Mouse (Mus musculus) urinary bladder, postnatal 4 days (tissue): ENCODE measurements around the gene Tmem63a.

Source experiments
- DNase-seq, 2 experiments: peaks; one replicate each; pipeline ENCODE4 v3.0.0; 2021 to 2022; ENCODE audit warnings: low spot score in 2 of 2

The Tmem63a gene

GRCm38 (mm10) chr1:181009754-181010153, 67.6 kb downstream of the Tmem63a start:
- DNase-seq, result no peak

- DNase-seq, result no peak
These were observed 68.2 kb downstream of the Tmem63a start for GRCm38 (mm10) chr1:181010171-181010932.

- DNase-seq, result no peak
These were observed 69.5 kb downstream of the Tmem63a start for GRCm38 (mm10) chr1:181011601-181012000.

DNA sequence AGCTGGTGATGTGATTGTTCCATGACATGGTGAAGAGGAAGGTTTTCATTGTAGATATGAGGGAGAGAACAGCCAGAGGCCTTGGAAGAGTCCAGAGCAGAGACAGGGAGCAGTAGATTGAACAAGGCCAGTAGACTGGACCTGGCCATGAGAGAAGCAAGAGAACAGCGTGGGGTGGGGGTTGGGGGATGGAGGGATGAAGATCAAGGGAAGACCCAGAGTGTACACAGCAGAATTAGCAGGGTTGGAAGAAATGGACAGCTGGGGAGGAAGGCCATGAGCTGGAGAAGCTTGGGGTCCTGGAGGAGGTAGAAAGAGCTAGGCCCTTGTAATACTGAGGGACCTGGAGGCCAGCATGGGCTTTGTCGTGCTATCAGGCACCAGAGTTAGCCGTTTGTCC, 70.3 kb downstream of the Tmem63a start:
- DNase-seq, result no peak

DNA sequence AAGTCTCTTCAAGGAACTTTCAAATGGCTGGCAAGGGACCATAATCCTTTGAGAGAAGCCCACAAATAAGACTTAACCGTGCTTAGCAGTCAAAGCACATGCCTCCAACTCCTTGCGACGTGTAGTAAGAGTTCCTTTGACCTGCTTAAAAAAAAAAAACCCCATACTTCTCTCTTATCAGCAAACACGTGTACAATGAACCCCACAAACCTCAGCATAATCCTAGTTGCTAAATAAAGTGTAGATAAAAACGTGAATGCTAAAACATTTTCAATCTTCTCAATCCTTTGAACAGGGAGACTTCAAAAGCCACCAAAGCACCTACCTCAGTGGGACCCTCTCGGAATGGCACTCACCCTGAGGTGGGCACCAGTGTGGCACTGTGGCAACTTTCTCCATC, 71.3 kb downstream of the Tmem63a start:
- no peak for DNase-seq

DNA sequence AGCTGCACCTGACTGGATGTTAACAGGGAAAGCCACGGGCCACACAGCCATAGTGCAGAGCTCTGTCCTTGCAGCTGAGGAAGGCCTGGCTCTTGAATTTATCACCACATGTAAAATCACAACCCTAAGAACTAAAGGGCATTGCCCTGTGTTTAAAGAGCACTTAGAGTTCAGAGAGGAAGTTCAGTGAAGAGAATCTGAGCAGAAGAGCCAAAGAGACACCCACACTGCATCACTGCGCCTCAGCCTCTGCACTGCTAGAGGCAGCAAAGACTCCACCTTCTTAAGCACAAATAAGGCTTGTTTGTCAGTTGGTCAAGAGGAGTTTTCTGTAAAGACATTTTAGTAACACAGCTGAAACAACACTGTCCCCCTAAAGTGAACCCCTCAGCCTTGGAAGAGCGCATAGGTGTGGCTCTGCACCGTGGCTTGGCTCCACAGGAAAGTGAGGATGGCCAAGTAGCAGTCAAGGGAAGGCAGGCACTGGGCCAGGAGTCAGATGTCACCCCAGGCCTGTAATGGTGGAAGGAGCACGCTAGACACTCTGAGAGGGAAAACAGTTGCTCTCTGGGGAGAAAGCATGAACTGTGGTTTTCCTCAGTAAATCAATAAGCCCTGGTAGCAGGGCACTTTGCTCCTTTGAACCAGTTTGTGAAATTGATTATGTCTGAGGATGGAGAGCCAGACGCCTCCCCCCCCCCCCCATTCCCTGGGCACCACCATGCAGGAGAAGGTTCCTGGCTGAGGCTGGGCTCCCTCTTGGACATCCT, 72.8 kb downstream of the Tmem63a start:
- peak in 1 of 2 experiments; percentile 45 for DNase-seq

- peak in 1 of 2 experiments; percentile 57 for DNase-seq
These were observed 73.4 kb downstream of the Tmem63a start for GRCm38 (mm10) chr1:181015558-181015957.

GRCm38 (mm10) chr1:181016045-181016444, 73.9 kb downstream of the Tmem63a start:
- DNase-seq, result no peak

GRCm38 (mm10) chr1:181016532-181017131, 74.5 kb downstream of the Tmem63a start:
- DNase-seq, result peak; percentile 56 to 72

- DNase-seq, result peak; percentile 72 to 81
These were observed 75.1 kb downstream of the Tmem63a start for GRCm38 (mm10) chr1:181017212-181017711.

DNA sequence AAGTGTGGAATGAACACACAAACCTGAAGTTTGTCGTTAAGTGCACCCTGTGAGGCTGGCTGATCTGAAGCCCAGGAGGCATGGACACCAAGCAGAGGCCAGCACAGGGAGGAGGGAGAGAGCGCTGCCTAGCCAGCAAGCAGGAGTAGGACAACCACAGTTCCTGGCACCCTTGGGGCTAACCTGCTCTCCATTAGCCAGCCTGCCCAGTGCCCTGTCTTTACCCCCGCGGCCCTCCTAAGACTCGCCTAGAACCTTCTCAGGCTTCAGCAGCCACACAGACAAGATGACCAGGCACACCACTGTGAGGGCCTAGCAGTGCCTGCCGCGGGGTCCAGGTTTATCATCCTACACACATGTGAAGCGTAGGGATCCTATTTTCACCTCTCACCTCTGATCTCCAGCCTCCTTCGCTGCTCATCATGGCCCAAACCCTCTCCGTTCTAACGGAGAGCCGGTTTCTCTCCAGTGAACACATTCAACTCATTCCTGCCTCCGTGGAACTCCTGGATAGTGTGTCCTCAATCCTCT, 75.8 kb downstream of the Tmem63a start:
- DNase-seq, result no peak

- no peak for DNase-seq
These were observed 78.8 kb downstream of the Tmem63a start, which contains the start of gene Ephx1 for GRCm38 (mm10) chr1:181020756-181021487. Gene Ephx1 (minus strand): TSS chr1:181020904.

DNA sequence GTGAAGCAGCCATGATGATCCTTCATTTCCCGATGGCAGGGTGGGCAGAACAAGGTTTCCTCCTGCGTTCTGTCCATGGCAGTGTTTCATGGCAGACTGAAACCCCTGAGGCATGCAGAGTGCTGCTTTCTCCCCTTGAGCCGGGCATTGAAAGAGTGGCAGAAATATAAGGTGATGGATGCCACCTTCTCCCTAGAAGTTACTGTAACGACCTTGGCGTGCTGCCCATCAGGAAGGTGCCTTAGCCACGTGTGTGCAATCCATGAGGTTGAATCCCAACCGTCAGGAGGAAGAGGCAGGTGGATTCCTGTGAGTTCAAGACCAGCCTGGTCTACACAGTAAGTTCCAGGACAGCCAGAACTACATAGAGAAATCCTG, 79.3 kb downstream of the Tmem63a start:
- DNase-seq, result no peak

DNA sequence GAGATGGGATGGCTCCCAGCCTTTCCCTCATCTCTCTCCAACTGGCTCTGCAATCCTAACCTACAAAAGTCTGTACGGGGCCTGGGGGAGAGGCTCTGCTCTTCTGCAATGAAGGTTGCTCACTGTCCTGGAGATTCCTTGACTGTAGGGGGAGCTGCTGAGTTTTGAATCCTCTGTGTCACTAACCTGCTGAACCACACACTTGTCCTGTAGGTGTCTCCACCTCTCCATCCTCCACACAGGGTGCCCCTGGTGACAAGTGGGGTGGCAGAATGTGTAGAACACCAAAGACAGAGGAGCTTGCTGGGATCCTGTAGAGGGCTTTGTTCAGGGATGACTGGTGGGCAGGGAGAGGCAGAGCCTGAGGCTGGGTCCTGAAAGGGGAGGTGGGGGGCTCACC, 80.1 kb downstream of the Tmem63a start:
- no peak for DNase-seq
